Mouse (Mus musculus) lung, postnatal 0 days (tissue): ENCODE results near the gene Pnma5. TPM values are rescaled to one million over a fixed set of nuclear protein-coding genes. Genes with fewer than 3 reads are reported as not detected.

Source experiments
- ATAC-seq: fragments of 200-750 bp; cut with Nextera tagmentation; 2 replicates; pipeline ENCODE4 v1.8.0; 2017; ENCODE audit warnings: moderate library complexity
- DNase-seq: peaks from one replicate; pipeline ENCODE4 v3.0.0-alpha.2; 2016; ENCODE audit warnings: low spot score
- H3K27ac ChIP-seq: fragments of 300-500 bp; sonication (generic); 2 replicates; pipeline ENCODE4 v1.5.1; 2014; ENCODE audit warnings: antibody characterized with exemption, mild to moderate bottlenecking, low read length, mixed read lengths
- H3K27me3 ChIP-seq: fragments of 300-500 bp; sonication (generic); replicated peaks from 2 replicates; pipeline ENCODE4 v1.6.1; 2014; ENCODE audit warnings: low read length, mixed read lengths; ENCODE audit not compliant: insufficient read depth
- H3K36me3 ChIP-seq: fragments of 300-500 bp; sonication (generic); 2 replicates; pipeline ENCODE4 v1.6.1; 2014; ENCODE audit warnings: low read length, mixed read lengths; ENCODE audit not compliant: insufficient read depth
- H3K4me1 ChIP-seq: fragments of 300-500 bp; sonication (generic); 2 replicates; pipeline ENCODE4 v1.6.1; 2014; ENCODE audit warnings: antibody characterized with exemption, low read depth, low read length, mixed read lengths; ENCODE audit not compliant: insufficient read depth
- H3K4me2 ChIP-seq: fragments of 300-500 bp; sonication (generic); replicated peaks from 2 replicates; pipeline ENCODE4 v1.6.1; 2014; ENCODE audit warnings: low read depth, mild to moderate bottlenecking, low read length, moderate library complexity, mixed read lengths
- H3K4me3 ChIP-seq: fragments of 300-500 bp; sonication (generic); 2 replicates; pipeline ENCODE4 v1.5.1; 2014; ENCODE audit warnings: low read depth, low read length
- H3K9ac ChIP-seq: fragments of 300-500 bp; sonication (generic); replicated peaks from 2 replicates; pipeline ENCODE4 v1.6.1; 2014; ENCODE audit warnings: low read depth, mild to moderate bottlenecking
- H3K9me3 ChIP-seq: fragments of 300-500 bp; sonication (generic); 2 replicates; pipeline ENCODE4 v1.6.1; 2016; ENCODE audit warnings: low read length, mixed read lengths
- CTCF ChIP-seq: IDR thresholded peaks from 2 replicates; pipeline ENCODE4 v1.5.1; 2016; ENCODE audit warnings: antibody characterized with exemption, mild to moderate bottlenecking
- EP300 ChIP-seq: IDR thresholded peaks from 2 replicates; pipeline ENCODE4 v1.6.1; 2016; ENCODE audit warnings: antibody characterized with exemption, mild to moderate bottlenecking, control low read depth
- WGBS: fragments of 180-500 bp; shearing (Covaris S2); extraction: QIAGEN DNeasy Blood & Tissue Kit; methylation state at CpG from one replicate; pipeline ENCODE4 v1.1.7; 2014; 5-methylcytosine and 5-hydroxymethylcytosine counted together
- polyA plus RNA-seq: library from polyadenylated mRNA; unstranded; fragments of >200 nt; fragmentation: Nextera tagmentation; extraction: Ambion mirVana; gene quantifications from 2 replicates; pipeline ENCODE4 v1.2.1, GENCODE M21; 2015

Pnma5 gene
- polyA plus RNA-seq, 1 experiment from 2014 or later, result 0.05 TPM

DNA sequence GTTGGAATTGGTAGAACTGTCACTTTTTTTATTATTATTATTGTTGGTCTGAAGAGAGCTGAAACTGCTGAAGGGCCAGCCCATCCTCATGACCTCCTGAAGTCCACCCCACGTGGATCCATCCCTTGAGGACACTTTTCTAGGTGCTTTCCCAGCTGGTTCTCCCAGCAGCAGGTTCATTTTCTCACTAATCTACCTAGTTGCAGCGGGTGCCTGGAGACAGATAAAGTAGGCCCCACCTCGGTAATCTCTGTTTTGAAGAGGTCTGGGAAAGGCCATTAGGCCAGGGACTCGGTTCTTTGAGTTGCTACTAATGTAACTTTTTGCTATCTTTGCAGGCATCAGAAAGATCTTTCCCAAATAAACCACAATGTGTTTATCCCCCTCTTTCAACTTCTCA, 31.2 kb downstream of the Pnma5 start:
- H3K9ac ChIP-seq, result no peak overlapping the region
- no peaks in the 10 kb centered on the region for H3K9me3 ChIP-seq
- H3K4me1 ChIP-seq, result no peaks in the 10 kb centered on the region
- H3K36me3 ChIP-seq, result no peaks in the 10 kb centered on the region
- no peak overlapping the region for H3K4me3 ChIP-seq
- no peak overlapping the region for H3K27ac ChIP-seq
- no peak overlapping the region for H3K4me2 ChIP-seq
- 72% methylated on average over 4 of the region's 4 CpGs for WGBS
- no peak for ATAC-seq
- TF ChIP-seq EP300 (no peak), CTCF (no peak)
- H3K27me3 ChIP-seq, result no peaks in the 10 kb centered on the region
- DNase-seq, result no peak

DNA sequence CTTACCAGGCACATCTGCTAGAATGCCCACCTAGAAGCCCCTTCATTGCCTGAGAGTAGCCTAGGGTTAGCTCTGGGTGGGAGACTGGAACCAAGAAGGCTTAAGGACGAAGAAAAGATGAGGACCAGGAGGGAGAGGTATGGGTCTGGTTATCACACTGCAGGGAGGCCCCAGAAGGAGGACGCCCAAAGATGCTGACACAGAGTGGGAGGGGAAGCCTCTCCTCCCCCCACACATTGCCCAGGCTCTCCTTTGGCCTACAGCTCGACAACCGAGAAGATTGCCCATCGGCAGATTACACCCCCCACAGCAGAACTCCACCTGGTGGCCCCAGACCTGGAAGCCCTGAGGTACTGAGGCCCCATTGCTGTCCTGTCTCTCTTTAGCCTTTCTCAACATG, 33.8 kb downstream of the Pnma5 start:
- Histone ChIP-seq H3K27ac (no peak overlapping the region), H3K27me3 (no peaks in the 10 kb centered on the region), H3K4me2 (no peak overlapping the region), H3K4me3 (no peak overlapping the region), H3K9me3 (no peaks in the 10 kb centered on the region), H3K4me1 (no peaks in the 10 kb centered on the region), H3K9ac (no peak overlapping the region), H3K36me3 (no peaks in the 10 kb centered on the region)
- TF ChIP-seq CTCF, result no peak
- TF ChIP-seq EP300, result no peak
- no peak for DNase-seq
- 63% methylated on average over 2 of the region's 5 CpGs for WGBS
- no peak for ATAC-seq

DNA sequence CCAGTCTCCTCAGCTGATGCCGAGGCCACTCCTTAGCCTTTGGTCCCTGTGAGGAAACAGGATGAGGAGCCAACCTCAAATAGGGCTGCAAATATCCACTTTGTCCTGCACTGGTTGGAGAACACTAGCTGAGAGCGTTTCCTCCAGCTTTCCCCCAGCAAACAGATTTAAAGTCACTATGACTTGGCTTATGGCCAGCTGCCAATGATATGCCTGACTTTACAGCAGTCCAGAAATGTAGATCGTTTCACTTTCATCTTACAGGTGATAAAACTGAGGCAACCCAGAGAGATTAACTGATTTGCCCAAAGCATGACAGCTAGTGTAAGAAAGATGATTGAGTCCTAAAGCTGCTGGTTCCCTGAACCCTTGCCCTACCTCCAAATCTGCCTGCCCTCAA, 41.4 kb downstream of the Pnma5 start:
- WGBS, result 28% methylated on average over 3 of the region's 3 CpGs
- DNase-seq, result no peak
- no peak overlapping the region for H3K27ac ChIP-seq
- no peaks in the 10 kb centered on the region for H3K27me3 ChIP-seq
- H3K9me3 ChIP-seq, result no peaks in the 10 kb centered on the region
- no peak overlapping the region for H3K4me2 ChIP-seq
- H3K4me1 ChIP-seq, result no peaks in the 10 kb centered on the region
- H3K4me3 ChIP-seq, result no peak overlapping the region
- ATAC-seq, result no peak
- H3K9ac ChIP-seq, result no peak overlapping the region
- H3K36me3 ChIP-seq, result no peaks in the 10 kb centered on the region
- no peak for TF ChIP-seq CTCF
- TF ChIP-seq EP300, result no peak

DNA sequence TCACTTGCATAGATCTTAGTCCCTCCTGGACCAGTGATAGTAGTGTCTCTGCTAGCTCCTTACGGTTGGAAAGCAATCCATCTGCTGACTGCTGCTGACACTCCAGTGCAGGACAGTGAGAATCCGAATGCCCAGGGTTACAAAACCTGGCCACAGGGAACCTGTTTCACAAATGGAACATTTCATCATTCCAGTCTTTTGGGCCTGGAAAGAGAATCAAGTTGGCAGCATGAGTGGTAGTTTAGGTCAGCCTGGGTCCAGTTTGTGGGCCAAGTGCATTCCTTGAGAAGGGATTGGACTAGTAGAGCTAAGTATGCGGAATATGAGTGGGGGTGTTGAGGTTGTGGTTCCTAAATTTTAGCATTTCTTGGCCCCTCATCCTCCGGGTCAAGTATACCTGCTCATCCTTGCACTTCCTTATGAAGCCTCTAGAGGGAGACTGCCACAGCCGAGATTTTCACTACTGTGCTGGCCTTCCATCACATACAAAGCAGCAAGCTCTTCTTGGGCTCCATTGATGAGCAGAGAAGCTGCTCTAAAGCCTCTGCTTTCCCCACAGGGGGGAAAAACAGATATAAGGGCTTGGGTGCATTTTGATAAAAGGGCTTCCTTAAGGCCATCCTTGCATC, 44.5 kb downstream of the Pnma5 start:
- 54% methylated on average over 5 of the region's 5 CpGs for WGBS
- Histone ChIP-seq H3K27ac (no peak overlapping the region), H3K4me1 (no peaks in the 10 kb centered on the region), H3K4me2 (no peak overlapping the region), H3K27me3 (no peaks in the 10 kb centered on the region), H3K9ac (no peak overlapping the region), H3K36me3 (no peaks in the 10 kb centered on the region), H3K4me3 (no peak overlapping the region), H3K9me3 (no peaks in the 10 kb centered on the region)
- no peak for ATAC-seq
- TF ChIP-seq CTCF (peak; percentile 64), EP300 (no peak)
- DNase-seq, result no peak

DNA sequence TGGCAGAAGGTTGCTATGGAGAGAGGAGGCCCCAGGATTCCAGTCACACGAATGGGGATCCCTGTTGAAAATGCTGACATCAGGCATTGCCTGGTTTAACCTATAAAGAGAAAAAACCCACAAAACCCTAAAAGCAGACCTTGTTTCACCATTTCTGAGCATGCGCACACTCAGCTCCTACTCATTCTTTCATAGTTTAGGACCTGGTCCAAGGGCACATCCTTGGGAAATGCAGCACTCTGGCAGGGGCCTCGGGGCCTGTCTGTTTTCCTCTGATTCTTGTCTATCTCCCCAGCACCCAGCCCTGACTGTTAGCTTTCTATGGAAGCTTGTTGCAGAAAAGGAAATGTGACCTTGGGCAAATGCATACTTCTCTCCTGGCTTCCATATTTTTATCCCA, 46.3 kb downstream of the Pnma5 start:
- DNase-seq, result no peak
- H3K9ac ChIP-seq, result no peak overlapping the region
- H3K27me3 ChIP-seq, result no peaks in the 10 kb centered on the region
- no peak overlapping the region for H3K4me2 ChIP-seq
- 62% methylated on average over 3 of the region's 3 CpGs for WGBS
- H3K27ac ChIP-seq, result no peak overlapping the region
- no peak overlapping the region for H3K4me3 ChIP-seq
- TF ChIP-seq CTCF (no peak), EP300 (no peak)
- no peaks in the 10 kb centered on the region for H3K9me3 ChIP-seq
- ATAC-seq, result no peak
- H3K36me3 ChIP-seq, result no peaks in the 10 kb centered on the region
- no peaks in the 10 kb centered on the region for H3K4me1 ChIP-seq

DNA sequence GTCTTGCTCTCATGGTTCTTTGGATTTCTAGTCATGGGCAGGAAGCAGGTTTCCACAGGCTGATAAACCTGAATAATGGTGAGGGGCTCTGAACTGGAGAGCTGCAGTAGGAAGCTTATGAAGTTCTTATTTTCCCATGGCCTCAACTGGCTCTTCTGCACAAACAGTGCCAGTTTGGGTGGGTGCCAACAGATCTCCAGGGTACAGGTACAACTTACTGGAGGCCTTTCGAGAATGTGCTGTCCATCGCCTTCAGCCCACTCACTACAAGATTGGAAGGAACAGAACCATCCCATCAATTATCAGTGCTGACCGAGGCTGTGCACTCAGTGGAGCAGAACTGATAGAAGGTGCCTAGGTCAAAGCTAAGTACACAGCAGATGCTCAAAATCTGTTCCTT, 48.5 kb downstream of the Pnma5 start:
- no peaks in the 10 kb centered on the region for H3K36me3 ChIP-seq
- no peak overlapping the region for H3K4me2 ChIP-seq
- DNase-seq, result no peak
- no peak overlapping the region for H3K4me3 ChIP-seq
- H3K9me3 ChIP-seq, result no peaks in the 10 kb centered on the region
- no peaks in the 10 kb centered on the region for H3K4me1 ChIP-seq
- no peak overlapping the region for H3K9ac ChIP-seq
- H3K27ac ChIP-seq, result no peak overlapping the region
- no peaks in the 10 kb centered on the region for H3K27me3 ChIP-seq
- WGBS, result 75% methylated on average over 3 of the region's 3 CpGs
- no peak for TF ChIP-seq EP300
- TF ChIP-seq CTCF, result no peak
- no peak for ATAC-seq

DNA sequence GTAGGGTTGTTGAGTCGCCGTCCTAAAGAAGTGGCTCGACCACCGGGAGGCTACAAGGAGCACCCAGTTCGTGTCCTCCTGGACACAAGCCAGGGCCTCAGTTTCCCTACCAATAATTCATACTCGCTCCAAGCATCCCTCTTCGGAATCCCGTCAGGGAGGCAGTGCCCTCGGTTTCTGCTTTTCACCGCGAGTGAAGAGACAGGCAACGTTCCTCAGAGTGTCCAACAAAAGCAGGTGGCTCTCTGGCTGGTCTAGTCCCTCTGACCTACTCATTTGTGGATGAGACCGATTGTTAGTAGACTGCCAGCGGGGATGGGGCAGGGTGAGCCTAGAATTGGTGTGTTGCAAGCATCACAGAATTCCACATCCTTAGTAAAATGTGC, 49.4 kb downstream of the Pnma5 start:
- WGBS, result 33% methylated on average over 13 of the region's 14 CpGs
- Histone ChIP-seq H3K9me3 (no peaks in the 10 kb centered on the region), H3K4me3 (peak overlapping the region; percentile 34), H3K4me1 (no peaks in the 10 kb centered on the region), H3K27me3 (no peaks in the 10 kb centered on the region), H3K4me2 (peak overlapping the region; percentile 63), H3K36me3 (no peaks in the 10 kb centered on the region), H3K27ac (no peak overlapping the region), H3K9ac (no peak overlapping the region)
- ATAC-seq (no peak), DNase-seq (no peak)
- TF ChIP-seq EP300 (no peak), CTCF (no peak)
